Mouse (Mus musculus) brain, embryonic 14.5 days (tissue): ENCODE measurements around the gene Traf2. TPM values are rescaled to one million over a fixed set of nuclear protein-coding genes. Genes with fewer than 3 reads are reported as not detected.

Source experiments
- DNase-seq: peaks from one replicate; pipeline ENCODE4 v3.0.0-alpha.2; 2011; ENCODE audit warnings: low read depth
- CTCF ChIP-seq: fragments of 200-500 bp; IDR thresholded peaks from 2 replicates; pipeline ENCODE4 v1.5.1; 2012; ENCODE audit warnings: inconsistent platforms, mild to moderate bottlenecking, moderate library complexity, borderline replicate concordance; ENCODE audit not compliant: insufficient read depth, insufficient read length; ENCODE audit errors: extremely low read depth
- POLR2A ChIP-seq: fragments of 200-500 bp; IDR thresholded peaks from 2 replicates; pipeline ENCODE4 v1.6.1; 2012; ENCODE audit warnings: mild to moderate bottlenecking, inconsistent platforms, borderline replicate concordance; ENCODE audit not compliant: poor library complexity, insufficient read depth, insufficient read length, severe bottlenecking; ENCODE audit errors: extremely low read depth
- polyA plus RNA-seq: library from polyadenylated mRNA; depleted of rRNA; stranded (reverse); fragments of >200 nt; gene quantifications from 2 replicates; pipeline ENCODE4 v1.2.3, GENCODE M21; 2012; rRNA removed

Gene Traf2
- 12.6 and 13.8 TPM in 2 replicates for polyA plus RNA-seq

- peak; percentile 100 for DNase-seq
- TF ChIP-seq POLR2A: peak; percentile 48; the same call in 1 of the 2 replicates
- TF ChIP-seq CTCF: no peak
Measured at GRCm38 (mm10) chr2:25546811-25547491, at the start of gene Traf2. TSS of gene Traf2 (minus strand) at chr2:25546940.

- no peak for DNase-seq
- TF ChIP-seq CTCF: peak; percentile 30; the same call in 1 of the 2 replicates
- no peak for TF ChIP-seq POLR2A
Measured at GRCm38 (mm10) chr2:25591863-25592262, 45.1 kb upstream of the Traf2 start.

DNA sequence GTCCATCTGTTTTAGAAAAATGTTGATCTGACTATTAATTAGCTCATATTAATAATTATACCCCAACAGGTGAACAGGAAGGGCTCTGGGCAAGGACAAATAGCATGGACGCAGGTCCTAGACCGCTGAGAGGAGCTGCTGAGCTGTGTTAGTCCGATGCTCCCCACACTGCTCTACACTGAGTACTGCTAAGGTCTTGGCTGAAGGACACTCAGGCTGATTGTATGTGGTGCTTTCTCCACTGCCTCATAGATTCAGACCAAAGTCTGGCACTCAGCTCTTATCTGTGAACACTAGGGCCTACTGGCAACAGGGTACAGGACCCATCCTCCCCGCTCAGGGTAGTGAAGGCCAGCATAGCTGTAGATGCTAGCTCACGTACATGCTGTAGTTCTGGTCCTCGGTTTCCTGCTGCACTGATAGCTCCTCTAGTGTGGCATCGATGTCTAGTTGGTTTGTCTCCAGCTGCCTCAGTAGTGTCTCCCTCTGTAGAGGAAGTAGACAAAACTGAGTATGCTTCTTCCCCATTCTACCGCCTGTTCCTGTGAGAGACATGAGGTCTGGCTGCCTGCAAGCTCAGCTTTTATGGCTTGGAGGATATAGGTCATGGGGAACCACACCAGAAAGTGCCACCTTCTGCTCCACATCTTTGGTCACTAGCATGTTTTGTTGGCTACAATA is 41.6 kb upstream of the Traf2 start:
- TF ChIP-seq POLR2A: no peak
- no peak for TF ChIP-seq CTCF
- DNase-seq: no peak

GRCm38 (mm10) chr2:25587290-25587689 is 40.5 kb upstream of the Traf2 start:
- DNase-seq: no peak
- TF ChIP-seq CTCF (no peak), POLR2A (no peak)

- TF ChIP-seq POLR2A (no peak), CTCF (no peak)
- no peak for DNase-seq
Measured at GRCm38 (mm10) chr2:25585601-25586000, 38.9 kb upstream of the Traf2 start.

GRCm38 (mm10) chr2:25584856-25585255 is 38.1 kb upstream of the Traf2 start:
- DNase-seq: no peak
- TF ChIP-seq POLR2A (no peak), CTCF (no peak)

DNA sequence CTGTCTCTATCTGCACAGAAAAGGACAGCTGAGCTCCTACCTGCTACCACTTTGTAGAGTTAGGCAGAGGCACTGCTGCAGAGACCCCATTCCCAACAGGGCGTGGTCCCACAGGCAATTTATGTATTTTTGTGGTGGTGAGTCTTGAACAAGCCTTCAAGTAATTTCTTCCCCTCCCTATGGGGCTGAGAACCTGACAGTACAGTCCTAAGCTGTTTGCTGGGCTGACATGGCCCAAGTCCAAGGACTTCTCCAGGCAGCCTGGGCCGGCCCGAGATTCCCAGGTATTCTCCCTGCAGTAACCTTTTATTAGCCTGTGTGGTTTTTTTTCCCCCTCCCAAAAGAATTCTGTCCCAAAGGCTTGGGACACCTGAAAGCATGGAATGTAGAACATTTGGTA is 37.4 kb upstream of the Traf2 start:
- DNase-seq: no peak

GRCm38 (mm10) chr2:25583571-25583970 is 36.8 kb upstream of the Traf2 start:
- no peak for DNase-seq
- TF ChIP-seq CTCF: no peak
- no peak for TF ChIP-seq POLR2A

More for the DNA sequence above, 37.4 kb upstream of the Traf2 start:
- TF ChIP-seq POLR2A: no peak
- TF ChIP-seq CTCF: no peak

- TF ChIP-seq CTCF: no peak
- TF ChIP-seq POLR2A: no peak
- DNase-seq: no peak
Measured at GRCm38 (mm10) chr2:25583120-25583481, 36.4 kb upstream of the Traf2 start.

GRCm38 (mm10) chr2:25582466-25583119 is 35.9 kb upstream of the Traf2 start:
- TF ChIP-seq CTCF: no peak
- no peak for TF ChIP-seq POLR2A
- peak; percentile 67 for DNase-seq

DNA sequence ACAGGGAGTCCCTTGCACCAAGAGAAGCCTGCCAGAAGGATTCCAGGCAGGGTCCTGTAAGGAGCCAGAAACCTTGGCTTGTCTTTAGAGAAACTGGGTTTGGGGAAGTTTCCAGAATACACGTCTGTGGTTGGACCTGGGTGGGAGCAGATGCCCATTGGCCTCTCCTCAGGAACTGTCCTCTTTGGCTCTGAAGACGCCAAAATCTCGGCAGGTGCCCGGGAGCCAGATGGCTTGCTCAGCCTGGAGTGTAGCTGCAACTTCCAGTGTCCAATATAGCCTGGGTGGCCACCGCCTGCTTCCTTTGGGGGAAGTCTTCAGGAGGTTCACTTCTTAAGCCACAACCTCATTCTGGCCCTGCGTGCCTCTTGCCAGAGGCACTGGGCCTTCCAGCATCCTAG is 35.2 kb upstream of the Traf2 start:
- no peak for DNase-seq
- TF ChIP-seq CTCF (no peak), POLR2A (no peak)
